Mouse (Mus musculus) c-Kit-negative CD71-positive TER-119-positive erythroid progenitor cells, embryonic 14.5 days (primary cell): ENCODE data around the gene Tmem56.

ENCODE experiments used
- DNase-seq: peaks from one replicate; pipeline ENCODE4 v3.0.0-alpha.2; 2013; ENCODE audit warnings: low read depth, low spot score

Gene Tmem56

DNA sequence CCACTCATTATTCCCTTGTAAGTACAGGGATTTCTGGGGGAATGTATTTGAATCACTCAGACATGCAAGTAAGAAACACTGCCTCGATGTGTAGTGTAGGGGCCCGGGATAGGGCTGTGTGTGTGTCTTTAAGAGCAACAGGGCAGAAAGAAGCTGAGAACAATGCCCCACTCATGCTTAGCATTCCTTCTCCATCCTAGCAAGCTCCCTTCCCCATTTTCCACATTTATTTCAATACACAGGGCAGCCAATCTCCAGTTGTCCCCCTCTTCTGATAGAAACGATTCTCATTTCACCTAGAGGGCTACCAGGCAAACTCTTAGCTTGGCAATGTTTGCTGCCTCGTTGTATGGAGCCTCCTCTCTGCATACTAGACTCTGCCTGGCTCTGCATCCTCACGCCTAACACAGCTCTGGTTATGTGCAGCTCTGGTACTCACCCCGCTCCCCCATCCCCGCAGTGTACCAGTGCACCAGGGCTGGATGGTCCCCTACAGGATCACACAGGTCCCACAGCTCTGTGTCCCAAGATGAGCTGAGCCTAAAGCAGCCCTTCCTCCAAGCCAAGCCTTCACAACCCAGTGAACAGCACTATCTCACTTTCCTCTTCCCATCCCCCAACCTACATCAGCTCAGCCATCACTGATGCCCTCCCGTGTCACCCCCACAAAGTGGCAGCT is 42.4 kb downstream of the Tmem56 start:
- DNase-seq, result no peak

DNA sequence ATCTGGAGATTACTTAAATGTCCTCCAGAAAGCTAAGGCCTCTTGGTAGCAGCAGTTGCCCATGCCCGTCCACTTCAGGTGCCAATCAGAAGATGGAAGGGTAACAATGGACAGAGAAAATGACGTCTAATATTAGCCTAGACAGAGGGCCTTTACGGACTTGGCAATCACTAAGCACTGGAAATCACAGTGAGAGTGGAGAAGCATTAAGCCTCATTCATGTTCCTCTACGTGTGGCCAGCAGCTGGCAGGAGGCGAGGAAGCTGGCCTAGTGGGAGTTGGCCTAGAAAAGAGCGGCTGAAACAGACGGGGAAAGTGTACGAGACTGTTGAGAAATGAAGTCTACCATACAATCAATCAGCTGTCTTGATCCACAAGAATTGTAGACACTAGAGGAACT is 43.8 kb downstream of the Tmem56 start:
- DNase-seq, result no peak

DNA sequence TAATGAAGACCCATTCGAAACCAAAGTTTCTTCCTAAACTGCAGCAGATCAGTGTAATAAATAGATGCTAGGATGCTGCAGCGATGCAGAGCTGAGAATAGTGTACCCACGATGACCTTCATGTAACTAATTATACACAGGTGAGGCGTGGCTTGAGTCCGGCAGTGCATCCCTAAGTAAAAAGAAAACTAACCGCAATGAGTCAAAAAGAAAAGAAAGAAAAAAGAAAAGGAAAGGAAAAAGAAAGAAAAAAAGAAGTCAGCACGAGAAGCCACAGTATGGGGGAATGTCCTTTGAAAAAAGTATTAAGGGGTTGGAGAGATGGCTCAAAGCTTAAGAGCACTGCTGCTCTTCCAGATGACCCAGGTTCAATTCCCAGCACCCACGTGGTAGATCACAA is 58.1 kb downstream of the Tmem56 start:
- DNase-seq, result no peak

DNA sequence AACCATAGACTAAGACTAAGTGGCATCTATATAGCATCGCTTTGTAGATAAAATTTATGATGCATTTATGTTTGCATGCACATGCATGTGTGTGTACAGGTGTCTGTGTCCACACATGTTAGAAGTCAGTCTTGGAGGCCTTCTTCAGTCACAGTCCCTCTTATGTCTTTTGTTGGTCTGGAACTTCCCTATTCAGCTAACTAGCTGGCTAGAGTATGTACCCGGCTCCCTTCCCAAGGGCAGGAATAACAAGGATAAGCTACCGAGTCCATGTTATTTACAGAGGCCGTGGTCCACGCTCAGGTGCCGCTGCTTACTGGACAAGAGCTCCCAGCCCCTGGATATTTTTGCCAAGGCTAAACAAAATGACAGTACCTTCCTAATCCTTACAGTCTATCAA is 58.7 kb downstream of the Tmem56 start:
- DNase-seq, result no peak

DNA sequence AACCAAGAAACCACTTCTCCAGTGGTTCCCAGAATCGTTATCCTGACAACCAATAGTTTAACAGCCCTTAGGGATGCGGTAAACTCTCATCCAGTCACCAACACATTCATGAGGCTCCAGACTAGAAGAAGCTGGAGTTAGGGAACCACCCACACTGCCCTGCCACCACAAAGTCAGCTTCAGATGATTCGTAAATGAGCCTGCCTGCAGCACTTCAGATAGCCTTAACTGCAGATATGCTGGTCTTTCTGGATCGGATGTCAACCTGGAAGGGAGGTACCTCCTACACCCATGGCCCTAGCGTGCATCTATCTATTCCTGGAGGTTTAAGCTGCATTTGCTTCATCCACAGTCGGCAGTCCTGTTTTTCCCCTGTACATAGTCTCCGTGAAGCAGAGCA is 60.9 kb downstream of the Tmem56 start:
- no peak for DNase-seq

DNA sequence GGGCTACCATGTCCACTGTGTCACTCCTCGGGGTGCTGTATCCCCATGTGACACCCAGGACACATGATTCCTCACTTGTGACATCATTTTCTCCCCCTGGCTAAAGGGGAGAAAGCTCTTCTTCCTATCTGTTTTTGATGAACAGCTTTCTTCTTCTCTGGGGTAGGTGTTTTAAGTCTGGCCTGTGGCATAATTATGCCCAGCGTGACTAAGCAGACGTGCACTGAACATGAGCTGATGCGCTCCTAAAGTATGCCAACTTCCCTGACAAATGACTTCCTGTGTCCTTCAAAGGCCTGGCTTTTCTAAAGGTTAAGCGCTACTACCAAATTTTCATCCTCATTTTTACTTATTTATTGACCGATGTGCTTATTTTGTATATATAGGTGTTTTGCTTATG is 65.9 kb downstream of the Tmem56 start:
- DNase-seq, result no peak

DNA sequence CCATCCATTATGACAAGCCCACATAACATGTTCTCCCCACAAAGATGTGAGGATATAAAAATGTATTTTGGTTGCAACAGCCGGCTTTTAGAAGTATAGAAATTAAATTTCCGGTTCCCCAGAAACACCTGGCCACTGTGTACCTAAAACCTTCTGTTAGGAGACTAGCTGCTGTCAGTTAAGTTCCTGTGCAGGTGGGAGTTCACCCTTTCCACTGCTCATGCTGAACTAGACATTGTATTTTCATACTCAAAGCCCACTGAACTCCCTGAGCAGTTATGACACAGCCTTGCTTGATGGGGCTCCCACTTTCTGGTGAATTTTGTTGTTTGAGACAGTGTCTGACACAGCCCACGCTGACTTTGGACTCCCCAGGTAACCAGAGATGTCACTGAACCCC is 69.4 kb downstream of the Tmem56 start:
- no peak for DNase-seq

DNA sequence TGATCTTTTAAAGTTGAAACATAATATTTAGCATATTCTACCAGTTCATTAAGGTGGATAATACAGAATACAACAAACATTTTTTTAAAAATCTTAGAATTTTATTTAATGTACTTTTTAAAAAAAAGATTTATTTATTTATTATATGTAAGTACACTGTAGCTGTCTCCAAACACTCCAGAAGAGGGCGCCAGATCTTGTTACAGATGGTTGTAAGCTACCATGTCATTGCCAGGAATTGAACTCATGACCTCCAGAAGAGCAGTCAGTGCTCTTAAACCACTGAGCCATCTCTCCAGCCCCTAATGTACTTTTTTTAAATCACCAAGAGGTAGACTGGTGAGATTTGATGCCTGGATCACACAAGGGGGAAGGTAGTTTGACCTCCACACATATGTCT is 70.7 kb downstream of the Tmem56 start:
- no peak for DNase-seq

DNA sequence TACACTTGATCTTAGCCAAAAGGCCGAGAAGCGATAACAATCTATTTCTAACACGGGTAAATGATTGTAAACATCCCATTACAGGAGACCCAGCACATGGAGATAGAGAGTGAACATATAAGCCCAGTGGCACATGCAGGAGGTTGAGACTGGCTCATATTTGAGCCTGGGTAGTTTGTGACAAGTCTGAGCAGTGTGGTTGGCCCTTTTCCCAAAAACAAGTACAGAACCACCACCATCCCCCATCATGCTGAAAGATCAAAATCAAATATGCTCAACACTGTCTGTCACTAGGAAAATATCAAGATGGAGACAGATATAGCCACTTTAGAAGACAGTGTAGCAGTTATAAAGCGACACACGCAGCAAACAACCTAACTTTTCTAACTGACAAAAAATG is 73.9 kb downstream of the Tmem56 start:
- no peak for DNase-seq

DNA sequence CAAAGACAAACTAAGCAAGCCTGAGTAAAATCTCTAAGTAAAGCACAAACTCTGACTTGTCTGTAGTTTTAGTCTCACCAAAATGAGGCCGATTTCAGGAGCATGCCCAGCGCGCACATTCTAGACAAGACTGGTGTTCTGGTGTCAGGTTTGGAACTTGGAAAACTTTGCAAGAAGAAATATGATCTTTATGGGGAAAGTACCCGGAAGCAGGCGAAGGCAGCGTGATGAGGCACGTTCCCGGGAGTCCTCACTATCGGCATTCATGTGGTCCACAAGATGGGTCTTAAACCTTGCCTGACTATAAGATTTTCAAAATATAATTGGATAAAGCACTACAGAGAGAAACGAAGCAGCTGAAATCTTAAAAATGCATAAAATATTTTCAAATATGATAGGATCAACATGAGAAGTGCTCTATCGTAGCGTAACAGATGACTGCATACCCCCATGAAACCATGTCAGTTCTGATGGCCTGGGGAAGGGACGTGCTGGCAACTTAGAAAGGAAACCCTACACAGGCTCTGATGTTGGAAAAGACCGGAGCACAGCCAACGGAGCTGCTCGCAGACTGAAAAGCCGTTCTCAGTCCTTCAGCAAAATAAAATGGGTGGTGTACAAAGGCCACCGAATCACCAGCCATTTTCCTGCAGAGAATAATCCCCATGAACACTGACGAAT is 76.6 kb downstream of the Tmem56 start:
- DNase-seq, result no peak

DNA sequence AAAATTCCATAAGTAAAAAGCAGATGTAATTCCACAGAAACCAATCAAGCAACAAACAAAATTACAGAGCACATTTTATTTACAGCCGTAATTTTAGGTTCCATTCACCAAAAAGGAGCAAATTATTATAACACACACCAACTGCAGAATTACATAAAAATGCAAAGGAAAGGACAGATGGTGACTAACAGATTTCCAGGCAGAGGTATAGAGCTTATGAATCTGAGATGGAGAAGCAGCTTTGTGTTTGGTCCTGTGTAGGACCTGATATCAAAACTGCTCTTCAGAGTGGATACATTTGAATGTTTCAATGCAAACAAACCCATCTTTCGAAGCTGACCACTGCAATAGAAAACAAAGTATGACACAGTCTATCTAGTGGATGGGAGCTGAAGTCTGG is 80.3 kb downstream of the Tmem56 start:
- DNase-seq, result no peak

DNA sequence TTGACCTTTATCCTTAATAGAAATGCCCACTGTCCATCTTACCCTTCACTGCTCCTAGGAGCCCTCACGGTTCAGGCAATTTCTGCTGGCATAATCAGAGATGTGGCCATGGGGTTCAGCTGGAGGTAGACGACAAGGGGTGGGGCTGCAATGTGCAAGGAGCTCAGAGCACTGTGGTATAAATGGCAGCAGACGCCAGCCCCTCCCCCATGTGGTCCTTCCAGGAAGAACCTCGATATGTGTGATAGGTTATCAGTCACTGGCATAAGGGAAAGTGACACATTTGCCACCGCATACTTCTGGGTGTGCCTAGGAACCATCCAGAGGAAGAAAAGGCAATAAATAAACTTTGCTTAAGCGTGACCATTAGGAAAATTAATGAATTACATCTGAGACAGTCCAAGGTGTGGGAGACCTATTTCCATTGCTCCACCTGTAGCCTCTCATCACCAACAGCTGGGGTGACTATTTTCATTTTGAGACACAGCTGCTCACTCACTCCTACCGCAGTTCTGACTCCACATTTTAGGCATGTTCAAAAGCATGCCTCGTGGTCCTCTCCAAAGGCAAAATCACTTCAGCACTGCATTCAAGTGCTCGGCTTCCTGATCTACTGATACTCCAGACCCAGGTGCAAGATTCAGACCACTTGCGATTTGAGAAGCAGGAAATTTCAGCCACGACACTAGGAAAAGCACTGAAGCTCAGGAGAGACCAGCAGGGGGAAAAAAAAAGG is 81.7 kb downstream of the Tmem56 start:
- DNase-seq, result peak; percentile 85

DNA sequence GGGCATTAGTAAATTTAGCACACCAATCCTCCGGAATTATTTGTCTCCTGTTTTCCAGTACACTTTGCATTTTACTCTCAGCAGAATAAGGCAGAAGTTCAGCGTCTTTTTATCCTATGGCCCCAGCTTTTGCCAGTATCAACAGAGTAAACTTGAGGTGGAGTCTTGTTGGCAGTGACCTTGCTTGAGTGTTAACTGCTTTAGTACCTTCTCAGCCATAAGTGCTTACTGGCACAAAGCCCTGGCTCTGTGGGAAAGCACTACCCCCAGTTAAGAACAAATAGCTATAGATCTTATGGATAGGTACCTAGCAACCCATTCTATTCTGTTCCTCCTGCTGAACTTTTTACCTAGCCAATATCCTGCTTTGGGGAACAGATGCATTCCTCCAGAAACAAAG is 93.7 kb downstream of the Tmem56 start:
- DNase-seq, result no peak

DNA sequence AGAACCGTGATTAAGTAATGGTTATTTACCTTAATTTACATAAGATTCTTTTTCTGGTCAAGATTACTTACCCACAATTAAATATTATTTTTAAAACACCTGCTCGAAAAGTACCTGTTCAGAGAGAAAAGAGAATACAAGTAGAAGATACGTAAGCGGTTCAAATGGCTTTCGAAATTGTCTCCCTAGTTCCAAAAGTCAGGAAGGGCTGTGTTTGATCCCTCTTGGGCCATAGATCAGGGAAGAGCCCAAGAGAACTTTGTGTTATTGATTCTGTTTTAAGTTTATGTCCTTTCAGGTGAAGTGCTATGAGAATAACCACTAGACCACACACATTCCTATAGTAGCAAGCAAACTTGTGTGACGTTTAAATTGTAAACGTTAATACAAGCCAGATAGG is 95.4 kb downstream of the Tmem56 start:
- DNase-seq, result no peak

DNA sequence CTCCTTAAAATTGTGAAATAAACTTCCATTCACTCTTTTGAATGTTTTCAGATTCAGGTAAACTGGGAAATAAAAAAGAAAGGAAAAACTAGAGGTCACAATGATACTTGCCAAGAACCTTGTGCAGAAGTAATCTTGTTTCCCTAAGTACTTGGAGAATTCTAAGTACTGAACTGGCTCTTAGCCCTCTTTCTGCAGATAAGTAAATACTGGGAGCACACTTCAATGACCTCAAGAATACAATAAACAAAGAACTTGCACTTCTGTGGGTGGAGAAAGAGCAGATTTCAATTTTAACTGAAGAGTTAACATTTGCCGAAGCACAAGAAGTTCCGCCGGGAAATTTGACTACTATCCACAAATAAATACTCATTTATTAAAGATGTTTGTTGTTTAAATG is 96.0 kb downstream of the Tmem56 start:
- no peak for DNase-seq

DNA sequence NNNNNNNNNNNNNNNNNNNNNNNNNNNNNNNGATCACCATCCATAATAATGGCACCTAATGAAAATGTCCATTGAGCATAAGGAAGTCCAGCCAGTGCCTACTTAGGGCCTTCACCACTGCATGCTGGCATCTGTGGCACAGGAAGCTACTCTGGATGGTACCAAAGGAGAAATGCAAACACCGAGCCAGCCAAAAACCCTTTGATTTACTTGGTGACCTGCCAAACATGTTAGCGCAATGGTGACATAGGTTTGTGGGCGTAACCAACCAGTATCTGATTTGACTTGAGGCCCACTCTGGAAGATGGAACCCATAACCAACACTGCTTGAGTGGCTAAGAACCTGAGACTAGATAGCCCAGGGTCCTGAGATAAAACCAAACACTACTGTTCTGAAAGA is 97.7 kb downstream of the Tmem56 start:
- no peak for DNase-seq

DNA sequence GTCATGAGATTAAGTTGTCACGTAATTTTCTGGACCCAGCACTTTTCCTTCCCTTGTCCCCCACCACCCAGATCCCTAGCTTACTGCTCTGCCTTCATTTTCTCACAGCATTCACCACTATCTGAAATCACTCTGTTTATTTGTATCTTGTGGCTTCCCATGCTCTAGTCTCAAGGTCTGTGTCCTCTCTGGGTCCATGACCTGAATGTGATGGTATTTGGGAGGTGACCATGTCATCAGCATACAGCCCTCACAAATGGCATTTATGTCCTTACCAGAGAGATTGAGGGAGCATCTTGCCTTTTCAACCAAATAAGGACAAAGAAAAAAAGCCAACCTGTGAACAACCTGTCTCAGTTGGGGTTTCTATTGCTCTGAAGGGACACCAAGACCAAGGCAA is 106.9 kb downstream of the Tmem56 start:
- DNase-seq, result no peak

DNA sequence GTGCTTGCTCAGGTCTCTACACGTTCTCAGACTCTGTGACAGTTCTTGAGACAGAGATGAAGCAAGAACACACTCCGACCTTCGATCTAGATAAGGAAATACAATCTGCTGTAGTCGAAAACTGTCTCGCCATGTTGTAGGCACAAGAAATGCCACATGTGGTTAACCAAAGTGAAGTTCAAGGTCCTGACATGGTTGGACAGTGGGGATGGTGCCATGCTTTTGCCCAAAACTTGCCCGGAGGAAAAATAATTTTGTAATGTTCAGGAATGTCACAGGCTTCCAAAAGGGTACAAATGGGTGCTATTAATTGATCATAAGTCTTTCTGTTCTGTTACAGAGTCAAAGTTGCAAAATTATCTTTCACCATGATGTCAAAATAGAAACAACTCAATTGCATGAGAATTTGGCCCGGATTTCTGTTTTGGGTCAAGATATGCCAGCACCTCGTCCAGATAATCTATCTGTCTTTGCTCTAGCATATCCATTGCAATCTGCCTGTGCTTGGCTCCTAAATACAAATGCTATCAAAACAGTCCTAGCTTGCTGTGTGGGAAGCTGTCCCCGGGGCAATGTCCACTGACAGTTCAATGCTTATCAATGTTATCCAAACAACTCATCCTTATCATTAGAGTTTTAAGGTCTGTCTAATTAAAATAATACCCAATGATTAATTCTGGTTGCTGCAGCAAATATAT is 108.5 kb downstream of the Tmem56 start:
- no peak for DNase-seq

DNA sequence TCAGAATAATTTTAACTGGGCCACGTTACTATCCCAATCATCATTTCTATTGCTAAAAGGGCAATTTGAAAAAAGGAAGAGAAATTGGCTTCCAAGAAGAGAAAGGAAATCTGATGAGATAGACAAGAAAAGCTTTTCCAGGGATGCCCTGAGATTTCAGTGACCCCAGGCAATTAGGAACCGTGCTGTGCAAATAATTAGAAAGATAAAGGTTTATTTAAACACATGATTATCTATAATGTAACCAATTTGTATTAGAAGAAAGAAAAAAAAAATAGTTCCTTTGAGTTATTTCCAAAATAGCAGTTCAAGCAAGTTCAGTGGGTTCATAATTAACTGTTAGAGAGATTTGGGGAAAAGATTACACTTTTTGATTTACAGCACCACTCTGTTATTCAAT is 110.2 kb downstream of the Tmem56 start:
- DNase-seq, result no peak

DNA sequence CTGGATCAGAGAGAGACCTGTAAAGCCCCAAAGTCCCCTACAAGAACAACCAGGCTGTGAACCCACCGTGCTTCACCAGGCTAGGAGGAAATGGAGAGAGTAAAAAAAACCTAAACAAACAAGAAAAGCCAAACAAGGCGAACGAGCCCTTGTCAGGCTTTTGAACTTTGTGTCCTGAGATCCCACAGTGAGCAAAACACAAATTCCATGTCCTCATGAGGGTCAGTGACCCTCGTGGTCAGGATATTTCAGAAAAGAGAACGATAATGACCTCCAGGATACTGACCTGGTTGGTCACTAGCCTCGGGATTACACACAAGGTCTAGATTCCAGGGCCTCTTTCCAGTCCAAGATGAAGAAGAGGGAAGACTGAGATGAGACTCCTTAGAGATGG is 111.0 kb downstream of the Tmem56 start:
- DNase-seq, result no peak

DNA sequence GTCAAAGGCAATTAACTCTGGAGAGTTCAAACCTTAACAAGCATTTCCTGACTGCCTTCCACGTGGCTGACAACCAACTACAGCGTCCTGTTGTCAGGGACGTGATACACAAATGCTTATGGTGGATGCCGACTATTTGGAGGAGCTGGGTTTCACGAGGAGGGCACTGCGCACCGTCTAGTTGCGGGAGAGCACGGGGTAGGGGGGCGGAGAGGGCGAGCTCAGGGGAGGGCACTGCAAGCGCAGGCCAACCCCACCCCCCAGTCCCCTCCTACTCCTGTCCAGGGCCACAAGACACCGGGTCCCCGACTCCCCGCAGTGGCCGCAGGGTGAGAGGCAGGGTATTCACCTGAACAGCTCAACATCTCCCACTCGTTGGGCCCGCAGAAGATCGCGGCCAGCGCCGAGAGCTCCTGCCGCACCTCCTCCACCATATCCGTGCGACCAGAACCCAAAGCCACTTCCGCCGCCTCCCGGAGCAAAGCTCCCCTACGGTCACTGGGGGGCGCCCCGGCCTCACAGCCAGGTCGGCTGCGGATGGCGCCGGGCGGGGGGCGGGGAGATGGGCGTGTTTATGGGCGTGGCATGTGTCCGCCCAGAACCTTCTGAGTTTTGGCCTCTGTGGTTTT is 111.5 kb downstream of the Tmem56 start, which contains the start of gene Rwdd3:
TSS of gene Rwdd3 (minus strand) at position 453 of the 629 bp plus-strand sequence.
- peak; percentile 90 for DNase-seq

DNA sequence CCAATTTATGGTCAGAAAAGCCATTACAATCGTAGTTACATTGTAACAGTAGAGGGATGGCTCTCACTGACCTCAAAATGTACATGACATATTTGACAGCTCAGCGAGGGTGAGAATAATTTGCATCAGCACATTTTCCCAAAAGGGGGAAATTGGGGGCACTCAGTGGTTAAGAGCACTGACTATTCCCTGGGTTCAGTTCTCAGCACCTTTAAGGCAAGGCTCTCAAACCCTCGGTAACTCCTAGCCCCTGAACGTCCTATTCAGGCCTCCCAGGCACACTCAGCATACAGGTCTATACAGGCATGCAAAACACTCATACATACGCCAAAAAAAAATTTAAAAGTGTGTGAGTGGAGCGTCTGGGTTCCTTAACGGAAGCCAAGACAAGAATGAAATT is 112.3 kb downstream of the Tmem56 start:
- no peak for DNase-seq
